Mouse (Mus musculus) layer of hippocampus, adult 2 months (tissue): Measurements from ENCODE around the gene Slc24a4. TPM values are rescaled to one million over a fixed set of nuclear protein-coding genes. Genes with fewer than 3 reads are reported as not detected.

Source experiments
- DNase-seq, 2 experiments: peaks; one replicate each; pipeline ENCODE4 v3.0.0; 2022; ENCODE audit warnings: low spot score in 2 of 2
- H3K27ac ChIP-seq: fragments of 200-600 bp; 2 replicates; pipeline ENCODE4 v1.8.1; 2022
- H3K4me3 ChIP-seq: fragments of 200-600 bp; 2 replicates; pipeline ENCODE4 v1.8.1; 2022; ENCODE audit warnings: mild to moderate bottlenecking
- CTCF ChIP-seq: fragments of 200-600 bp; conservative IDR thresholded peaks from 2 replicates; pipeline ENCODE4 v1.8.1; 2022; ENCODE audit warnings: antibody characterized with exemption, mild to moderate bottlenecking, moderate library complexity
- total RNA-seq, 2 experiments: library from RNA; stranded (reverse); gene quantifications; 2 replicates each; pipeline ENCODE4 v1.2.3; 2021

Slc24a4 gene
- total RNA-seq, 2 experiments from 2014 or later = 46.6 to 48.6 TPM

- H3K27ac ChIP-seq = peak overlapping the region; percentile 94
- DNase-seq = peak; percentile 74 to 77
- H3K4me3 ChIP-seq = peak overlapping the region; percentile 80
- peak; percentile 61 for TF ChIP-seq CTCF
These were observed 416 bp downstream of the Slc24a4 start for GRCm38 (mm10) chr12:102128791-102129507.

- peak in 1 of 2 experiments; percentile 14 for DNase-seq
- Histone ChIP-seq H3K4me3 (peak overlapping the region; percentile 80), H3K27ac (peak overlapping the region; percentile 94)
- TF ChIP-seq CTCF = no peak
These were observed 1.0 kb downstream of the Slc24a4 start for GRCm38 (mm10) chr12:102129508-102130030.

- Histone ChIP-seq H3K4me3 (no peak overlapping the region), H3K27ac (peak overlapping the region; percentile 80)
- TF ChIP-seq CTCF = peak; percentile 56
- peak; percentile 74 for DNase-seq
These were observed 11.2 kb downstream of the Slc24a4 start for GRCm38 (mm10) chr12:102139710-102140109.

- H3K27ac ChIP-seq = no peak overlapping the region
- no peak overlapping the region for H3K4me3 ChIP-seq
- no peak for TF ChIP-seq CTCF
- DNase-seq = no peak
These were observed 12.8 kb downstream of the Slc24a4 start for GRCm38 (mm10) chr12:102141330-102141729.

GRCm38 (mm10) chr12:102147678-102148077, 19.1 kb downstream of the Slc24a4 start:
- Histone ChIP-seq H3K27ac (peak overlapping the region; percentile 82), H3K4me3 (no peak overlapping the region)
- no peak for TF ChIP-seq CTCF
- no peak for DNase-seq

- no peak for DNase-seq
- peak; percentile 55 for TF ChIP-seq CTCF
- Histone ChIP-seq H3K4me3 (no peak overlapping the region), H3K27ac (peak overlapping the region; percentile 82; the same call in 1 of the 2 replicates)
These were observed 20.2 kb downstream of the Slc24a4 start for GRCm38 (mm10) chr12:102148746-102149145.

GRCm38 (mm10) chr12:102151185-102151584, 22.7 kb downstream of the Slc24a4 start:
- no peak for DNase-seq
- no peak for TF ChIP-seq CTCF
- H3K4me3 ChIP-seq = no peak overlapping the region
- H3K27ac ChIP-seq = no peak overlapping the region

GRCm38 (mm10) chr12:102153796-102154195, 25.3 kb downstream of the Slc24a4 start:
- Histone ChIP-seq H3K27ac (peak overlapping the region; percentile 75), H3K4me3 (no peak overlapping the region)
- no peak for TF ChIP-seq CTCF
- DNase-seq = peak; percentile 46 to 72

GRCm38 (mm10) chr12:102154815-102155214, 26.3 kb downstream of the Slc24a4 start:
- H3K4me3 ChIP-seq = no peak overlapping the region
- no peak for TF ChIP-seq CTCF
- no peak for DNase-seq
- peak overlapping the region; percentile 75; the same call in 1 of the 2 replicates for H3K27ac ChIP-seq

- peak in 1 of 2 experiments; percentile 27 for DNase-seq
- Histone ChIP-seq H3K27ac (peak overlapping the region; percentile 32; the same call in 1 of the 2 replicates), H3K4me3 (no peak overlapping the region)
- no peak for TF ChIP-seq CTCF
These were observed 36.1 kb downstream of the Slc24a4 start for GRCm38 (mm10) chr12:102164632-102165031.

GRCm38 (mm10) chr12:102166691-102167261, 38.2 kb downstream of the Slc24a4 start:
- H3K27ac ChIP-seq = peak overlapping the region; percentile 36; the same call in 1 of the 2 replicates
- H3K4me3 ChIP-seq = no peak overlapping the region
- no peak for DNase-seq
- no peak for TF ChIP-seq CTCF

- no peak overlapping the region for H3K27ac ChIP-seq
- TF ChIP-seq CTCF = no peak
- no peak for DNase-seq
- H3K4me3 ChIP-seq = no peak overlapping the region
These were observed 38.8 kb downstream of the Slc24a4 start for GRCm38 (mm10) chr12:102167302-102167701.

- H3K4me3 ChIP-seq = no peak overlapping the region
- TF ChIP-seq CTCF = no peak
- H3K27ac ChIP-seq = no peak overlapping the region
- DNase-seq = no peak
These were observed 44.2 kb downstream of the Slc24a4 start for GRCm38 (mm10) chr12:102172746-102173145.
